ENCODE assay signal across 27 mouse cellular contexts in the genomic region with DNA sequence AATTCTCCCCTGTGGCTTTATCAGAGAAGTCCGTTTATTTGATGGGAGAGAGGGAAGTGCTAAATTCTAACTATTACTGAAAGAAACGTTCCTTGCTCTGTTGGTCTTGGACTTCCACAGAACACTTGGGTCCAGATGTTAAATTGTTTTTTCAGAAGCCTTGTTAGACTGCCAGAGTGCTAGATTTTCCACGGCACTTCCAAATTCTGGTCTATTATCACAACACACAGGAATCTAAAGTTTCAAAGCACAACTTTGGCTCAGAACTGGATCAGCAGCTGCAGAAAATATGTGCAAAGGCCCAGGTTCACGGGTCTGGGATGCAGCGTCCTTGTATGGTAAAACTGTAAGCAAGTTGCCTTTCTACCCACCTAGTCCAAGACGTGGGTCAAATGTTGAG. TPM values are rescaled to one million over a fixed set of nuclear protein-coding genes. Genes with fewer than 3 reads are reported as not detected.
DNase-seq lines count a peak whose midpoint lies in the region; ATAC-seq and TF ChIP-seq lines count a peak whose summit lies in the region.
"Had no signal": no experiment of that assay in that cellular context is flagged by ENCODE, and none has a peak within 500 bp of the region (broad histone marks: within the 10 kb centered on the region; RNA-seq: fewer than 3 reads in every experiment).

No protein-coding gene starts in this region.

- no peak for TF ChIP-seq EP300 in lung, postnatal 0 days (IDR thresholded peaks at IDR 0.05)

- H3K4me3 ChIP-seq in lung, embryonic 16.5 days (ENCODE audit: low read length): no peak overlapping the region
- no peak overlapping the region for H3K4me3 ChIP-seq in lung, postnatal 0 days (ENCODE audit: low read depth, low read length)
- no peak overlapping the region for H3K4me3 ChIP-seq in heart, embryonic 15.5 days
- no peak overlapping the region for H3K4me3 ChIP-seq in left cerebral cortex, adult 2 months
- H3K4me3 ChIP-seq: forebrain, embryonic 13.5 days; layer of hippocampus, adult 2 months; liver, embryonic 15.5 days; midbrain, embryonic 15.5 days; myocyte; neural tube, embryonic 13.5 days had no signal

- no peaks in the 10 kb centered on the region for H3K9me3 ChIP-seq in lung, embryonic 16.5 days (ENCODE audit: control insufficient read depth, low read length)
- no peaks in the 10 kb centered on the region for H3K9me3 ChIP-seq in lung, postnatal 0 days (ENCODE audit: low read length)
- H3K9me3 ChIP-seq in heart, embryonic 15.5 days (replicated peaks): no peaks in the 10 kb centered on the region
- H3K9me3 ChIP-seq: forebrain, embryonic 13.5 days; liver, embryonic 15.5 days; midbrain, embryonic 15.5 days; neural tube, embryonic 13.5 days had no signal

- intact Hi-C loops in heart, postnatal 25 days (cut with DNase I): no loop called here
- intact Hi-C loops in left cerebral cortex, adult 2 months (cut with DNase I): no loop called here

- TF ChIP-seq CTCF in lung, postnatal 0 days (IDR thresholded peaks at IDR 0.05): no peak
- TF ChIP-seq CTCF in left cerebral cortex, adult 2 months (IDR thresholded peaks at IDR 0.05): no peak

- H3K27me3 ChIP-seq in lung, embryonic 16.5 days (ENCODE audit: control insufficient read depth, insufficient read depth, low read depth, low read length): no peaks in the 10 kb centered on the region
- H3K27me3 ChIP-seq in lung, postnatal 0 days (replicated peaks; ENCODE audit: insufficient read depth, low read length): no peaks in the 10 kb centered on the region
- no peaks in the 10 kb centered on the region for H3K27me3 ChIP-seq in heart, embryonic 15.5 days
- H3K27me3 ChIP-seq: CH12.LX; forebrain, embryonic 13.5 days; liver, embryonic 15.5 days; midbrain, embryonic 15.5 days; neural tube, embryonic 13.5 days had no signal

- no peak for ATAC-seq in lung, embryonic 16.5 days (ENCODE audit: low read depth)
- no peak for ATAC-seq in lung, postnatal 0 days
- ATAC-seq in heart, embryonic 15.5 days (replicated peaks; ENCODE audit: insufficient number of reproducible peaks, insufficient read depth, low FRiP score, low read depth): no peak
- ATAC-seq: forebrain, embryonic 13.5 days; inflammation-experienced regulatory T-cells, adult 6 months; midbrain, embryonic 15.5 days had no signal

- H3K36me3 ChIP-seq in lung, embryonic 16.5 days (ENCODE audit: control insufficient read depth, insufficient read depth, low read length): no peaks in the 10 kb centered on the region
- H3K36me3 ChIP-seq in lung, postnatal 0 days (ENCODE audit: insufficient read depth, low read length): no peaks in the 10 kb centered on the region
- no peaks in the 10 kb centered on the region for H3K36me3 ChIP-seq in heart, embryonic 15.5 days
- H3K36me3 ChIP-seq: G1E; liver, embryonic 15.5 days; midbrain, embryonic 15.5 days; neural tube, embryonic 13.5 days had no signal

- 54% methylated on average over 6 of the region's 6 CpGs for whole genome bisulfite sequencing in lung, embryonic 16.5 days
- 58% methylated on average over 6 of the region's 6 CpGs for WGBS in lung, postnatal 0 days
- 60% methylated on average over 6 of the region's 6 CpGs for WGBS in heart, embryonic 15.5 days

- peak; percentile 57 for DNase-seq in heart, adult 8-10 months (ENCODE audit: low spot score)
- DNase-seq in heart, postnatal 25 days (ENCODE audit: low spot score): no peak
- no peak for DNase-seq in lung, postnatal 0 days (ENCODE audit: low spot score)
- DNase-seq in skeletal muscle tissue, adult 2 months (ENCODE audit: low read depth, low spot score): peak; percentile 23
- DNase-seq in left cerebral cortex, adult 2 months (ENCODE audit: extremely low spot score in 1 of 2, low spot score in 2 of 2): no peak
- DNase-seq: adrenal gland, adult 2 months; B cell, adult 2 months; cerebellum, adult 11 months; cerebellum, adult 9-11 months; kidney, adult 18-20 months; kidney, postnatal 10 days; layer of hippocampus, postnatal 36 days; liver; thymus, postnatal 14 days had no signal

- peaks cover 34% of the 10 kb centered on the region for H3K4me1 ChIP-seq in lung, embryonic 16.5 days (replicated peaks; ENCODE audit: control insufficient read depth, insufficient read depth, low read length)
- H3K4me1 ChIP-seq in lung, postnatal 0 days (ENCODE audit: insufficient read depth, low read depth, low read length): peaks cover 8% of the 10 kb centered on the region; the same call in 1 of the 2 replicates
- peaks cover 17% of the 10 kb centered on the region for H3K4me1 ChIP-seq in heart, embryonic 15.5 days (replicated peaks)

- H3K4me2 ChIP-seq in lung, embryonic 16.5 days (ENCODE audit: low read depth, low read length): no peak overlapping the region
- no peak overlapping the region for H3K4me2 ChIP-seq in lung, postnatal 0 days (replicated peaks; ENCODE audit: low read depth, low read length)
- H3K4me2 ChIP-seq in heart, embryonic 15.5 days: no peak overlapping the region
- H3K4me2 ChIP-seq: forebrain, embryonic 13.5 days; hindbrain, embryonic 14.5 days; liver, embryonic 15.5 days; midbrain, embryonic 15.5 days; neural tube, embryonic 13.5 days had no signal

- no peak overlapping the region for H3K9ac ChIP-seq in lung, embryonic 16.5 days (ENCODE audit: low read length)
- H3K9ac ChIP-seq in lung, postnatal 0 days (replicated peaks; ENCODE audit: low read depth): no peak overlapping the region
- H3K9ac ChIP-seq in heart, embryonic 15.5 days: no peak overlapping the region
- H3K9ac ChIP-seq: forebrain, embryonic 13.5 days; hindbrain, embryonic 14.5 days; liver, embryonic 15.5 days; midbrain, embryonic 15.5 days; neural tube, embryonic 13.5 days had no signal

- 0 out of 2 replicates have a peak overlapping the region, but pooled peaks have one; percentile 16 for H3K27ac ChIP-seq in lung, embryonic 16.5 days (ENCODE audit: low read length)
- no peak overlapping the region for H3K27ac ChIP-seq in lung, postnatal 0 days (ENCODE audit: low read length)
- H3K27ac ChIP-seq in heart, embryonic 15.5 days: 0 out of 2 replicates have a peak overlapping the region, but pooled peaks have one; percentile 13
- no peak overlapping the region for H3K27ac ChIP-seq in left cerebral cortex, adult 2 months
- H3K27ac ChIP-seq: forebrain, embryonic 13.5 days; hindbrain, embryonic 14.5 days; layer of hippocampus, adult 2 months; liver, embryonic 15.5 days; midbrain, embryonic 15.5 days; neural tube, embryonic 13.5 days had no signal

RNA-seq across cellular contexts. Expression of a gene that starts 43.6 kb away (rescaled TPM):
- total RNA-seq in heart, adult 8-10 months (2022): 1 to 10 TPM; 6.3 to 9.3 (median 7.5) TPM
- total RNA-seq in heart, postnatal 25 days (2021): 1 to 10 TPM; 8.6 to 9.6 TPM
- polyA plus RNA-seq in lung, embryonic 16.5 days (2015; fragmentation: Nextera tagmentation; extraction: Ambion mirVana): 22.0 and 22.4 TPM in 2 replicates
- polyA plus RNA-seq in lung, postnatal 0 days (2015; fragmentation: Nextera tagmentation; extraction: Ambion mirVana): 20.2 and 20.7 TPM in 2 replicates
- 21.0 and 25.4 TPM in 2 replicates for polyA plus RNA-seq in heart, embryonic 15.5 days (2015; fragmentation: Nextera tagmentation; extraction: Ambion mirVana)
- total RNA-seq in left cerebral cortex, adult 2 months (2021): 10 to 100 TPM; 57.1 to 59.7 TPM
- total RNA-seq: CH12.LX; common myeloid progenitor, adult 5-6 weeks had no signal
- polyA plus RNA-seq: G1E had no signal

Comparison
In these comparisons a context has a peak if more than half of its experiments do, and no peak if none do; other contexts are left out.
1. DNase-seq: peak in heart, adult 8-10 months (single experiment) and skeletal muscle tissue, adult 2 months (single experiment); none in heart, postnatal 25 days (single experiment), lung, postnatal 0 days (single experiment) and left cerebral cortex, adult 2 months (0 of 2).
2. H3K27ac ChIP-seq: peak in lung, embryonic 16.5 days (single experiment) and heart, embryonic 15.5 days (single experiment); none in lung, postnatal 0 days (single experiment) and left cerebral cortex, adult 2 months (single experiment).
3. RNA of a gene that starts 43.6 kb away (total RNA-seq): 57.1 to 59.7 TPM in left cerebral cortex, adult 2 months; 8.6 to 9.6 TPM in heart, postnatal 25 days and 6.3 to 9.3 TPM in heart, adult 8-10 months; every median in the first group is over 4 times any median in the second.